Mouse (Mus musculus) left cerebral cortex, postnatal 25 days (tissue): ENCODE measurements around the gene Arhgap23. TPM values are rescaled to one million over a fixed set of nuclear protein-coding genes. Genes with fewer than 3 reads are reported as not detected.
A peak's percentile ranks its signal among the peaks of the same experiment; 100 is the strongest.

Source experiments
- DNase-seq, 2 experiments: peaks; one replicate each; pipeline ENCODE4 v3.0.0; 2022; ENCODE audit warnings: low spot score in 2 of 2, mixed read lengths in 1 of 2
- intact Hi-C: fragments of 180-260 bp; cut with DNase I; formaldehyde crosslinking; loops from one replicate; pipeline ENCODE4 v1.15.1; 2025
- total RNA-seq, 2 experiments: library from RNA; stranded (reverse); gene quantifications; 2 replicates each; pipeline ENCODE4 v1.2.3; 2021

Arhgap23 gene
- 10 to 100 TPM; 63.8 to 66.5 TPM for total RNA-seq

DNA sequence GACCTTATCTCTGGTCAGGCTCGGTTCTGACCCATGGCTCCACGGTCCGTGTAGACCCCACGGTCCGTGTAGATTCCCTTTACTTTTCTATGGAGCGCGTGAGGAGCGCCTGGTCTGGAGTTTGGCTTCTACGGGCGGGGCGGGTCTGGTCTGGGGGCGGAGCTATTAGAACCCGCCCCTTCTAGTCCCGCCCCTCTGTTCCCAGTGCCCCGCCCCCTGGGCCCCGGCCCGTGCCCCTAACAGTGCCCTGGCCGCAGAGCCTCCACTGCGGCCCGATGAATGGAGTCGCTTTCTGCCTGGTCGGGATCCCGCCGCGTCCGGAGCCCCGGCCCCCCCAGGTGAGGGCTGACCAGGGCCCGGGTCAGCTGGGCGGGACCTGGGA, at the start of gene Arhgap23:
Gene Arhgap23 (plus strand): TSS at position 204 of the 382 bp plus-strand sequence.
- DNase-seq = no peak
- intact Hi-C loops = no loop called here

DNA sequence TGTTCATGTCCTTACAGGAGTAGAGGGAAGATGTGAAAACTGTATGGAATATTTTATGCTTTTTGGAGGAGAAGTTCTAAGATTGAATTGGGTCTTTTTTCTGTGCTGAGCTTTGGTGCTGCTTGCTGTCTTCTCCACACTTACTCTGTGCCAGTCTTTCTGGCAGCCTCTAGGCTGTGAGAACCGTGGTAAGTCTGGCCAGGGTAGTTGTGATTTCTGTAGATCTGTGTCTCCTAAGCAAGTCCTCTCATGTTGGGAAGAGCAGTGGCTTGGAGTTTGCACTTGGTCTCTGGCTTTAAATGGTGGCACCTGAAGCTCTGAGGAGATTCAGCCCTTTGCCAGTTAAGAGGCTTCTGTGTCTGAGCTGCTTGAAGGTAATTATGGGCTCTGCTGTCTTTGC, 49.8 kb upstream of the Arhgap23 start:
- DNase-seq = peak in 1 of 2 experiments; percentile 53
- intact Hi-C loops = no loop called here

DNA sequence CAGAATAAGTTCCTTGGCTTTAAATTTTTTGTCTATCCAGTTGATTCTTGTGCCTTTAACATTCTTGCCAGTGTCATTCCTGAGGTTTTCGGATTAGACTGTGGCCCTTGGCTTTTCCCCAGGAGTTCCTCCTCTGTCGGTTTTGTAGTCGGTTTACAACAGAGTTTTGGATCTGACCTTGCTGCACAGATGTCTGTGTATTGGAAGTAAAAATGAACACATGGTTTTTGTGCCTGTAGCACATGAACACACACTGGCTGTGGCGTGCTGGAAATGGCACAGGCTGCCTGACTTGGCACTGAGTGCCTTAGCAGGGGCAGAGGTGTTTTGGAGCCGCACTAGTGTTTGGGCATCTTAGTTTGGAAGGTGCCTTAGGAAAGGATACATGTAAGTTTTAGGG, 46.8 kb upstream of the Arhgap23 start:
- no peak for DNase-seq
- intact Hi-C loops = no loop called here

DNA sequence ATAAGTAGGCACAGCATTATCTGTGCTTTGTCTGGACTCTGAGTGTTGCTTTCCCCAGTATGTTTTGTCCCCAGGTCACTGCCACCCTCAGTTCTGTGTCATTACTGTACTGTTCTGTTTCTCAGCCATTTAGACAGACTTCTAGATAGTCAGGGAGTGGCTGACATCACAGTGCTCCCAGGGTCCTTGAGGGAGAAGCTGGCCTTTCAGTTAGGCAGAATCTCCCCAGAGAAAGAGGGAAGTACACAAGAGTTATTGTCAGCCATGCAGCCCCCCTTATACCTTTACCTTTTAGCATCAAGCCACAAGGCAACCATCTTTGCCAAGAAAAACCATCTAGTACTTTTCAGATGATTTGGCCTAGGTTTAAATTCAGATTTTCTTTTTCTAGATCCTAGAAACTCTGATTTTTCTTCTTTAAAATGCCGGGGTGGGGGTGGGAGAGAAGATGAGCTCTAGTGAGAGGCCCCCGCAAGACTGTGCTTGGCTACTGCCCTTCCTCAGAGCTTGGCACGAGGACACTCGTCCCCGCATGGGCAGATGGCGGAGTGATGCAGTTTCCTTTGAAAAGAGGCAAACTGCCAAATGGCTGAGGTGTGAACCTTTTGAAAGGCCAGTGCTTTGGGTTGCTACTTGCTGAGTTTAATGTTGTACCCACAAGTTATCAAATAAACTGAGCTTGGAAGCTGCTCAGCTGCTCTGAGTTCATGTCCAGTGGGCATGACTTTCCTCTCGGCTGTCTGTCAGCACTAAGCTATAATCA, 44.8 kb upstream of the Arhgap23 start:
- intact Hi-C loops = no loop called here
- DNase-seq = peak; percentile 51 to 92

DNA sequence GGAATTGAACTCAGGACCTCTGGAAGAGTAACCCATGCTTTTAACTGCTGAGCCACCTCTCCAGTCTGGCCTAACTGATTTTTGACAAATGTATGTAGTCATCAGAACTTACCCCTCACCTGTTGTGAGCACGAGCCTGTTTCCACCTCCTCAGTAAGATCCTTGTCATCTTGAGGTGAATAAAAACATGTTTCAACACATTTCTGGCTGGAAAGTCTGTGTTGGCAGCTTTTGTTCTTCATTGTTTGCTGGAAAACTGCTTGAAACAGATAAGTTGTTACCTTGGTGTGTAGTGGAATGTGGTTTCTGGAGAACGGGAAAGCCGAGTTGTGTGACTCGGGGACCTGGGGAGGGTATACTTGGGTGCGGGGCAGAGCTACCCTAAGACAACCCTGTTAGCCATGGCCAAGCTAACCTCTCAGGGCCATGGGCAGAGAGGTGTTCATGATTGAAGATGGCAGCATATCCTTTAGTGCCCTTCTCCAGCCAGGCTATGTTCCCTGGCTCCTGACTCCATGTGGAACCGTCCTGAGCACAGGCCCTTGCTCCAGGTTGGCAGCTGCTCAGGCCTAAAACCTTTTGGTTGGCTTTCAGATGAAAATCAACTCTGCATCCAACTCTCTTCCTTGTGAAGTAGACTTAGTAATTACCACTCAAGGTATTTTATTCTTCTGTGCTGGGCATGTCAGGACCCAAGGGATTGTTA, 43.0 kb upstream of the Arhgap23 start:
- intact Hi-C loops = no loop called here
- no peak for DNase-seq

DNA sequence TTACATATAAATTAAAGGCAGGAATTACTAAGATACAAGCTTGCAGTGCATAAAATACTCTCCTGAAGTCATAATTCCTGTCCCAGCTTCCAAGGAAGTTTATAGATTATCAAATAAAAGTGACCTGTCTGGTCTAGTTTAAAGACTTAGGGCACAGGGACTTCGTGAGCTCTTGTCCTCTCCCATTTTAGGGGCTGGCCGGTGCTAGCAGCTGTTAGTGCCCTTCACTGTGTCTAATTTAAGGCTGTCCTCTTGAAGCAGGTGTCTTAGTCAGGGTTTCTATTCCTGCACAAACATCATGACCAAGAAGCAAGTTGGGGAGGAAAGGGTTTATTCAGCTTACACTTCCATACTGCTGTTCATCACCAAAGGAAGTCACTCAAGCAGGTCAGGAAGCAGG, 41.9 kb upstream of the Arhgap23 start:
- no peak for DNase-seq
- intact Hi-C loops = no loop called here

DNA sequence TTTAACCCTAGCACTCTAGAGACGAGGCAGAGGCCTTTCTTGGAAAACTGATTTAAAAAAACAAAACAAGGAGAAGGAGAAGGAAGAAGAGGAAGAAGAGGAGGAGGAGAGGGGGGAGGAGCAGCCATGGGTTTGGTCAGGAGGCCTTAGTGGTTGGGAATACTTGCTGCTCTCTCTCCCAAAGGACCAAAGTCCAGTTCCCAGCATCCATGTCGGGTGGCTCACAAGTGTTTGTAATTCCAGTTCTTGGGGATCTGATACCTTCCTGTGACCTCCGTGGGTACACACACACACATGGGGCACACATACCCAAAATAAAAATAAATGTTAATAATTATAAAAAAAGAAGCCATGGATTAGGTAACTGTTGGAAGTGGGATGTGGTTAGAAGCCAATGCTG, 35.3 kb upstream of the Arhgap23 start:
- intact Hi-C loops = no loop called here
- DNase-seq = no peak

DNA sequence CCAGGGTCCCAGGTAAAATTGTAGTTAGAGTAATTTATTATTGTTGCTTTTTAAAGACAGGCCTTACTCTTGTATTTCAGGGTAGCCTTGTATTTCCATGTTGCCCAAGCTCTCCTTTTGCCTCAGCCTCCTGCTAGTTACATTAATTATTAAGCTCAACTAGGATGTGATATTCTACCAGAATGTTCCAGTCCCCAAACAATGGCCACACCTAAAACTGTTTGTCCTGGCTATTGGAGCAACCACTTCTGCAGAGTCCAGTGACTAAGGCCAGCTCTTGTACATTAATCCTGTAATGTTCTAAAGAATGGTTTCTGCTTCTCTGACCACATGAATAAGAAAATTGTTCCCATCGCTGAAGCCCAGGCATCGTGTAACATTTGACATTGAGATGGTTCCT, 32.3 kb upstream of the Arhgap23 start:
- DNase-seq = no peak
- intact Hi-C loops = no loop called here

DNA sequence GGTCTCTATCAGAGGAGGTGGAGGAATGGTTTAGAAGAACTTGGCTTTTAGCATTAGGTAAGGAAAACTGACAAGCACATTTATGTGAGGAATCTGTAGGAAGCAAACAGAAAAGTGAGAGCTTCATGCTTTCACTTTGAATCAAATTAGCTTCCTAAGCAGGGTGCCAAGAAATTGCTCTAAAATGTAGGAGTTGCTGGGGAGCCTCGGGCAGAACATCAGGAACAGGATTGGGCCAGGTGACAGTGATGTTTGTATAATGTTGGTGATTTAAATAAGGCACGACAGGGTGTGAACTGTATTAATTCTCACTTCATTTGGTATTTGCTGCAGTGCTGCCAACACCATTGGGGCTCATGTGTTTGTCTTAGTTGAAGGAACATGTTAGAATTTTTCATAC, 31.6 kb upstream of the Arhgap23 start:
- peak in 1 of 2 experiments; percentile 77 for DNase-seq
- intact Hi-C loops = no loop called here

DNA sequence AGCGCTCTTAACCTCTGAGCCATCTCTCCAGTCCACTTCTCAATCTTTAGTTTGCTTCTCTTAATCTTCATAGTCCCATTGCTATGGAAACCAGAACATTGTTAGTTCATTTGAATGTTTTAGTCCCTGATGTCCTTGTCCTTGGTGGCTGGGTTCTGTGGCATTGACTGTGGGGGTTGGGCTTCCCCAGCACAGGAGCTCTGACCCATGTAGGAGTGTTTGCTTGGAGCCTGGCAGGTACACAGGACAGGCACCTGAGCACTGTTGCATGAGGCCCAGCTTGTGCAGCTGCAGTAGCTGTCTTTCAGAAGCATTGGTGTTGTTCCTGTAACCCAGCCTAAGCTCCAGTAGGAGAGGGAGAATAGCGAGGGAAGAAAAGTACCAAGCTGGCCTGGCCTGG, 27.5 kb upstream of the Arhgap23 start:
- no peak for DNase-seq
- intact Hi-C loops = no loop called here

DNA sequence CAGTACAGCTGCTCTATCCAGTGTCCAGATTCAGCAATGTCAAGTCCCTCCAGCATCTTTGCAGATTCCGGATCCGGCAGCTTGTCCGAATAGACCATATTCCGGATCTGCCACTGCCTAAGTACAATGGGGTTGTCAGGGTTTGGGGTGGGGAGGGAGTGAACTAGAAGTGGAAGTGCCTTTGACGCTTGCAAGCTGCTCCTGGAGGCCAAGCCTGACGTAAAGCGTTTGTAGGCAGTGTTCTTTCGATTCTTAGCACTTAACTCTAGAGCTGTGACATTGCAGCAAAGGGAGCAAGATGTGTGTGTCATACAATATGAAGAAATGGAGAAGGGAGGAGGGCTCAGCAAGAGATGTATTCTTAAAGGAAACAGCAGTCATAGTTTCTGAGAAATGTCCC, 26.2 kb upstream of the Arhgap23 start:
- DNase-seq = peak in 1 of 2 experiments; percentile 44
- intact Hi-C loops = no loop called here

DNA sequence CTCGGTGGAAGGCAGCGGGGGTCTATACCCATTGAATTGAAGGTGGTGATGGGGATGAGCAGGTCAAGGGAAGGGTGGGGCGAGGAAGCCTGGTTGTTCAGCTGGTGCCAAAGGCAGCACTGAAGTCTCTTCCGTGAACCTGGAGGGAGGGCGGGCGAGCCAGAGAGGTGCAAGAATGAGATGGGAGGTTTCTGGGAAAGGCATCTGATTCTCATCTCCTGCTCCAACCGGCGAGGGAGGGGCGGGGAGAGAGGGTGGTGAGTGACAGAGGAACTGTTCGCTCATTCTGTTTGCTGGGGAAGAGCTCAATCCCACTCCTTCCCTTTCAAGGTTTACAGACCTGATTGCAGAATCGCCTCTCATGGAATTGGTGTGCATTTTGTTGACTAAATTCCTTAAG, 21.7 kb upstream of the Arhgap23 start:
- DNase-seq = peak in 1 of 2 experiments; percentile 72
- intact Hi-C loops = no loop called here

DNA sequence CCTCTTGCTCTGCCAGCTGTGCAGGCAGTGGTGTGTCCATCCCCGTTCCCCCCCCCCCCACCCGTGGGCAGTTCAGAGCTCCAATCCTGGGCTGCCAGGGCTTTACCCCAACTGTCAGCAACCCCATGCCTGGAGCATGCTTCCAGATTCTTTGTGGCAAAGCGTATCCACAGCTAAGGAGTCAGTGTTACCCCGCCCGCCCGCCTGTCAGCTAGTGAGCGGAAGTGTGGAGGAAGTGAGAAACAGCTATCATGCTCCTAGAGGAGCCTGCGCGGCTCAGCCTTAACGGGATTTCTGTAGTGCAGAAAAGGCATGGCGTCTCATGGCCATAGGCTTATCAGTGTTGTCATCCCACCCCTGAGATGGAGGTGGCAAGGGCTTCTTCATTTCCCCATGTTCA, 21.2 kb upstream of the Arhgap23 start:
- intact Hi-C loops = no loop called here
- peak; percentile 71 to 92 for DNase-seq

DNA sequence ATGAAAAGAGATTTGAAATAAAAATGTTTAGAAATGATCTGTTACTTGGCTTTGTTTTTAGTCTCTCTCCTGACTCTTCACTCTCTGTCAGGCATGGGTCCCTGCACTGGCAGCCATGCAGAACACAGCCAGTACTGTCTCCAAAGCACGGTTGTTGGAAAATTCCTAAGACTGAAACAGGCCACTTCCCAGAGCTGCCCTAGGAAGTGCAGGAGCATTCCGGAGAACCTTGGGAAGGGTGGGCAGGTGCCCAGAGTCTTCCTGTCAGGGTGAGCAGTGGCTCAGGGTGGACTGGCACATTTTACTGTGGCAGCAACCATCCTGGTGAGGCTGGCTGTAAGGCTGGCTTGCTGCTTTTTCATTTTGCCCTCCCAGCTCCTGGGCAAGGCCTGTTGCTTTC, 16.8 kb upstream of the Arhgap23 start:
- DNase-seq = no peak
- intact Hi-C loops = no loop called here

DNA sequence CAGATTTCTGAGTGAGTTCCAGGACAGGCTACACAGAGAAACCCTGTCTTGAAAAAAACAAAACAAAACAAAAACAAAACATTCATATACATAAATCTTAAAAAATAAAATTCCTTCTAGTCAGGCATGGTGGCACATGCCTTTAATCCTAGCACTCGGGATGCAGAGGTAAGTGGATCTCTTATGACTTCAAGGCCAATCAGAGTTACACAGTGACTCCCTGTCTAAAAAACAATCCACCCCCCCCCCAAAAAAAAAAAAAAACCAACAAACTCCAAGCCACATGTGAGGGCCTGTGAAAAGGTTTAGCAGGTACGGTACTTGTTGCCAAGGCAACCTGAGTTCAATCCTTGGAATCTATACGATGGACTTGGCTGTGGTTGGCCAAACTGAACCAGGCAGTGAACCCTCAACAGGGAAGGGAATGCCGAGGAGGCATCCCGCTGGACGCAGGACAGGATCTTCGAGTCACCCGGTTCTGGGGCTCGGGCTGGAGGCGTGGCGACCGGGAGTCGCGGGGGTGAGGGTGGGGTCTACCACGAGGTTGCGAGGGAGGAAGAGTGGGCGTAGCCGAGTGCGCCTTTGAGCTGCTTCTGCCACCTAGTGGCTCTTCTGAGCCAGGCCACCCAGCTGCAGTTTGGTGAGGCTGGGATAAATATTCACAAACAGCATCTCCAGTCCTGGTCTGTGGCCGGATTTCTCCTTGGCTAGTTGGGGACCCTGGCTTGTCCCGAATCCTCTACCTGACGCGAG, 15.2 kb upstream of the Arhgap23 start:
- intact Hi-C loops = loop anchor here (1.0 to 2.0 kb wide), 2 partner anchors 37 to 43 kb away; partner anchors contain the start of gene Socs7
- DNase-seq = peak; percentile 84 to 86

DNA sequence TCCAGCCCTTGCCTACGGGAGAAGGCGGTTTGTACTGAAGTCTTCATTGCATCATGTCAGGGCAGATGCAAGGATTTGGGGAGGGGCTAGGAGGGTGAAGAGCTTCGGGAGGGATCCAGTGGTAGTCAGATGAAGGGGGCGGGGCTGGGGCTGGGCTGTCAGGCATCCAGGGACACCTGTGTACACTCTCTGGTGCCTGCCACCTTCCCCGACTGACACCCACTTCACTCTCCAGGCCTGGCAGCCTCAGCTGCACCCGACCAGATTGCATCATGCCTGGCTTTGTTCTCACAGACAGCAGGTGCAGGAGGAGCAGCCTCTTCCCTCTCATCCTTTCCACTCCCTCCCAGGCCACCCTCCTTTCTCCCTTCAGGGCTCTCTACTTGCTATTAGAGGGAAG, 14.3 kb upstream of the Arhgap23 start:
- intact Hi-C loops = loop anchor here (2.0 kb wide), 1 partner anchor 38 kb away; the partner anchor contains the start of gene Socs7
- peak; percentile 63 to 88 for DNase-seq

DNA sequence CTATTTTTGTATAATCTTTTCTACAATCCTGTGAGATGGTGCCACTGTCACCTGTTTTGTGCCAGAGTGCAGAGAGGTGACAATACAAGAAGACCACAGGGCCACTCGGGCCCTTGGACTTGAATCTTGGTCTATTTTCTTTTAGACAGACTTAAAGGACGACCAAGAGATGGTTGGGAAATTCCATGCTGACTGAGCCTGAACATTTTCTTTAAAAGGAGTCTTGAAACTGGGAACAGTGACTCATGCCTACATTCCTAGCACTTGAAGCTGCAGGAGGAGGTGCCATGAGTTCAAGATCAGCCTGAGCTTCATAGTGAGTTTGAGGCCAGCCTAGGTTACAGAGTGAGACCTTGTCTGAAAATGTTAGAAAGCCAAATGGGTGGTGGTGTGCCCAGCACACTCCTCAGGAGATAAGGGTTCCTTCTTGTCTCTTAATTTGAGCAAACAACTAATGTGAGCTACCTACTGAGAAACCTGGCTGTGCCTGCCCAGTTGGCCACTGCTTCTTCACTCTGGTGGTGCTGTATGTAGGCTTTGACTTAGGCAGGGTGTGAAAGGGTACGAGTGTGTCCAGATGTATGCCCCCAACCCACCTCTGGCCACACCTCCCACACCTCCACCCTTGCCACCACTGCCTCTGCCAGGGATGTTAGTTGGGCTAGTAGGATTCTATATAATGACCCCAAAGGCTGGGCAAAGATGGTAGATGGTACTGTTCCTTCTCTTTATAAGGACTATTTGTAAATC, 13.5 kb upstream of the Arhgap23 start:
- intact Hi-C loops = loop anchor here (2.0 kb wide), 1 partner anchor 39 kb away; the partner anchor contains the start of gene Socs7
- peak in 1 of 2 experiments; percentile 68 for DNase-seq

DNA sequence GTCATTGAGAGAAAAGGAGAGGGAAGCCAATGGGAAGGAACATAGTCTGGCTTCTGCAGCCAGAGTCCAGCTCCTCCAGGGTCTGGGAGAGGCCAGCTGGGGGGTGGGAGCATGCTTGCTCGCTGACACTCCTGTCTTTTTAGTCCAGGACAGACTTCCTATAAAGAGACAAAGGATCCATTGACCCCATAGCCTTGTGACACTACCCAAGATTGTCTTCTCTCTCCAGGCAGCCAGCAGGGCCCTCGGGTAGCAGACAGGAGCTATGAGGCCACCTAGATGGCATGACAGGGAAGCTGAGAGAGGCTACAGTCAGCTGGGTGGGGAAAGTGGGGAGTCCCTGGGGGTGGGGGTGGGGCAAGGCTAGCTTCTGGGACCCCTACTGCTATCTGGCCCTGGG, 12.6 kb upstream of the Arhgap23 start:
- no peak for DNase-seq
- intact Hi-C loops = no loop called here

DNA sequence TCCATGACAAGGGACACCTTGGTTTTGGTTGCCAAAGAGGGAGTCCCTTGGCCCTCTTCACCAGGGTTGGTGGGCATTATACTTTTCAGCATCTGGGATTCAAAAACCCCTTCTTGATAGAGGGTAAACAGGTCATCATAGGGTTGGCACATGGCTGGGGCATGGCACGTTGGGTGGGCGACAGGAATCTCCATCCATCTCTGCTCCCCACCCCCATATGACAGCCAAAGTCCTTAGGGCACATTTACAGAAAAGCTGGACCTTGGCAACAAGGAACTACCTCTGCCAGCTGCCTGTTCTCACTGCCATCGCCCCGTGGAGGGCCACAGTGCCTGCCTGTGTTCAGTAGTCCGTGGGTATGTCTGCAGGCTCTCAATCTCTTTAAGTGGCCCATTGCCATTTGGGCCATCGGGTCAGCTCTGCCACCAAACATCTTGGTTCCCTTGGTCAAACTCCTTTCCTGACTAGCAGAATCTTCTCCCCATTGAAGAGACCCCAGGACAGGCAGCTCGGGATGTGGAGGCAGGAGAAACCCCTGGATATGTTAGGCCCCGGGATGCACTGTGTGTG, 11.6 kb upstream of the Arhgap23 start:
- intact Hi-C loops = no loop called here
- DNase-seq = no peak
